Mouse (Mus musculus) mesoderm, embryonic 11.5 days (tissue): ENCODE measurements at regions not wholly inside any gene's neighbourhood (a gene's known extent, or its start where the extent isn't known, plus 50 kb on each side); places are given as distances from the start of the nearest gene placed in this dataset.
"Not testable (repeated sequence)": the region's sequence is repeated elsewhere in the genome, so short reads cannot be mapped to it uniquely, and the experiment has no call there.

ENCODE experiments used
- DNase-seq: peaks from one replicate; pipeline ENCODE4 v3.0.0-alpha.2; 2012; ENCODE audit warnings: low read depth, low spot score

- no peak for DNase-seq
Measured at GRCm38 (mm10) chr8:51409123-51409522, 2102.4 kb upstream of the Aga start.

- DNase-seq, result no peak
Measured at GRCm38 (mm10) chr8:51428443-51428842, 2083.1 kb upstream of the Aga start.

- no peak for DNase-seq
Measured at GRCm38 (mm10) chr8:51428851-51429250, 2082.7 kb upstream of the Aga start.

- DNase-seq, result no peak
Measured at GRCm38 (mm10) chr8:51447636-51448035, 2063.9 kb upstream of the Aga start.

GRCm38 (mm10) chr8:51448600-51448999 is 2062.9 kb upstream of the Aga start:
- no peak for DNase-seq

GRCm38 (mm10) chr8:51479406-51479805 is 2032.1 kb upstream of the Aga start:
- DNase-seq, result no peak

- DNase-seq, result no peak
Measured at GRCm38 (mm10) chr8:51502567-51502966, 2009.0 kb upstream of the Aga start.

- DNase-seq, result peak; percentile 1
Measured at GRCm38 (mm10) chr8:51523163-51523562, 1988.4 kb upstream of the Aga start.

- not testable (repeated sequence) for DNase-seq
Measured at GRCm38 (mm10) chr8:51553118-51553517, 1958.4 kb upstream of the Aga start.
